Mouse (Mus musculus) lung, postnatal 0 days (tissue): ENCODE measurements around the gene Tln1.

Source experiments
- CTCF ChIP-seq: IDR thresholded peaks from 2 replicates; pipeline ENCODE4 v1.5.1; 2016; ENCODE audit warnings: antibody characterized with exemption, mild to moderate bottlenecking
- EP300 ChIP-seq: IDR thresholded peaks from 2 replicates; pipeline ENCODE4 v1.6.1; 2016; ENCODE audit warnings: antibody characterized with exemption, mild to moderate bottlenecking, control low read depth

DNA sequence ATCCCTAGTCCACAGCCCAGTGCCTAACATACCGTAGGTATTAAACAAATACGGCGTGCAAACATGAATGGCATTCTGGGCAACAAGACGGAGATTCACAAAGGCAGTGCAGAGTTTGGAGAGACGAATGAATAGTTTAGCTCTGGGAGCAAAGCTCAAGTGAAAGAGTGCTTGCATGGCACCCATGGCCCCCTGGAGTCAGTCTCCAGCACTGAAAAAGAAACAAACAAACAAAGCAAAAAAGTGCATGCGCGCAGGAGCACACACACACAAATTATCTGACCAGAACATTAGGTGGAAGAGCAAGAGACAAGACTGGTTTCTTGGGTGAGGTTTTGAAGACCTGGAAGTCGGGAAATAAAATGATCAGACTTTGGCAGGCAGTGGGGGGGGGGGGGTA is 56.4 kb downstream of the Tln1 start:
- no peak for TF ChIP-seq EP300
- no peak for TF ChIP-seq CTCF
